ENCODE assay signal across 18 mouse cellular contexts in genomic region chr12:40463828-40464227, GRCm38 (mm10). TPM values are rescaled to one million over a fixed set of nuclear protein-coding genes. Genes with fewer than 3 reads are reported as not detected.
DNase-seq lines count a peak whose midpoint lies in the region; ATAC-seq and TF ChIP-seq lines count a peak whose summit lies in the region.
"Had no signal": no experiment of that assay in that cellular context is flagged by ENCODE, and none has a peak within 500 bp of the region (broad histone marks: within the 10 kb centered on the region; RNA-seq: fewer than 3 reads in every experiment).

No protein-coding gene starts in this region.

- H3K27me3 ChIP-seq in forebrain, embryonic 15.5 days = no peaks in the 10 kb centered on the region
- no peaks in the 10 kb centered on the region for H3K27me3 ChIP-seq in forebrain, postnatal 0 days (ENCODE audit: insufficient read depth, low read length)
- no peaks in the 10 kb centered on the region for H3K27me3 ChIP-seq in hindbrain, embryonic 15.5 days
- H3K27me3 ChIP-seq in hindbrain, embryonic 12.5 days = no peaks in the 10 kb centered on the region
- H3K27me3 ChIP-seq in lung, embryonic 15.5 days = no peaks in the 10 kb centered on the region
- H3K27me3 ChIP-seq: embryonic facial prominence, embryonic 13.5 days; limb, embryonic 13.5 days; liver, embryonic 15.5 days; neural tube, embryonic 12.5 days had no signal

- no peaks in the 10 kb centered on the region for H3K36me3 ChIP-seq in forebrain, embryonic 15.5 days
- no peaks in the 10 kb centered on the region for H3K36me3 ChIP-seq in forebrain, postnatal 0 days (ENCODE audit: insufficient read depth)
- H3K36me3 ChIP-seq in hindbrain, embryonic 15.5 days = no peaks in the 10 kb centered on the region
- no peaks in the 10 kb centered on the region for H3K36me3 ChIP-seq in hindbrain, embryonic 12.5 days
- H3K36me3 ChIP-seq in lung, embryonic 15.5 days = no peaks in the 10 kb centered on the region
- H3K36me3 ChIP-seq: embryonic facial prominence, embryonic 13.5 days; limb, embryonic 13.5 days; liver, embryonic 15.5 days; neural tube, embryonic 12.5 days had no signal

- DNase-seq in forebrain, postnatal 0 days = no peak
- DNase-seq in lung, postnatal 10 days = no peak
- peak; percentile 72 for DNase-seq in lung, postnatal 36 days
- DNase-seq in cerebellum, adult 11-12 months = no peak
- DNase-seq: adrenal gland, adult 8-10 months; heart, postnatal 4 days; kidney, postnatal 10 days; right cerebral cortex, postnatal 25 days had no signal

- H3K4me3 ChIP-seq in forebrain, embryonic 15.5 days = no peak overlapping the region
- no peak overlapping the region for H3K4me3 ChIP-seq in forebrain, postnatal 0 days (ENCODE audit: low read depth, low read length)
- no peak overlapping the region for H3K4me3 ChIP-seq in hindbrain, embryonic 15.5 days
- H3K4me3 ChIP-seq in hindbrain, embryonic 12.5 days = no peak overlapping the region
- H3K4me3 ChIP-seq in lung, embryonic 15.5 days = no peak overlapping the region
- H3K4me3 ChIP-seq: embryonic facial prominence, embryonic 13.5 days; limb, embryonic 13.5 days; liver, embryonic 15.5 days; neural tube, embryonic 12.5 days had no signal

- H3K4me2 ChIP-seq in forebrain, embryonic 15.5 days (replicated peaks) = no peak overlapping the region
- no peak overlapping the region for H3K4me2 ChIP-seq in forebrain, postnatal 0 days (ENCODE audit: low read depth)
- no peak overlapping the region for H3K4me2 ChIP-seq in hindbrain, embryonic 15.5 days
- H3K4me2 ChIP-seq in hindbrain, embryonic 12.5 days (replicated peaks) = no peak overlapping the region
- peak overlapping the region; percentile 14; the same call in 1 of the 2 replicates for H3K4me2 ChIP-seq in lung, embryonic 15.5 days
- H3K4me2 ChIP-seq: embryonic facial prominence, embryonic 13.5 days; limb, embryonic 13.5 days; liver, embryonic 15.5 days; neural tube, embryonic 12.5 days had no signal

- no peak overlapping the region for H3K9ac ChIP-seq in forebrain, embryonic 15.5 days (replicated peaks)
- no peak overlapping the region for H3K9ac ChIP-seq in forebrain, postnatal 0 days
- H3K9ac ChIP-seq in hindbrain, embryonic 15.5 days = no peak overlapping the region
- H3K9ac ChIP-seq in hindbrain, embryonic 12.5 days = no peak overlapping the region
- no peak overlapping the region for H3K9ac ChIP-seq in lung, embryonic 15.5 days
- H3K9ac ChIP-seq: embryonic facial prominence, embryonic 13.5 days; limb, embryonic 13.5 days; liver, embryonic 15.5 days; neural tube, embryonic 12.5 days had no signal

- H3K4me1 ChIP-seq in forebrain, embryonic 15.5 days = peaks cover 18% of the 10 kb centered on the region
- H3K4me1 ChIP-seq in forebrain, postnatal 0 days (ENCODE audit: insufficient read depth) = peaks cover 13% of the 10 kb centered on the region; the same call in 1 of the 2 replicates
- H3K4me1 ChIP-seq in hindbrain, embryonic 15.5 days (replicated peaks) = peaks cover 52% of the 10 kb centered on the region
- H3K4me1 ChIP-seq in hindbrain, embryonic 12.5 days = peaks cover 50% of the 10 kb centered on the region
- peaks cover 30% of the 10 kb centered on the region for H3K4me1 ChIP-seq in lung, embryonic 15.5 days
- H3K4me1 ChIP-seq: liver, embryonic 15.5 days had no signal

- 59% methylated on average over 2 of the region's 2 CpGs for WGBS in forebrain, embryonic 15.5 days
- WGBS in forebrain, postnatal 0 days = 61% methylated on average over 2 of the region's 2 CpGs
- 46% methylated on average over 2 of the region's 2 CpGs for WGBS in hindbrain, embryonic 15.5 days
- WGBS in hindbrain, embryonic 12.5 days = 50% methylated on average over 2 of the region's 2 CpGs
- 31% methylated on average over 2 of the region's 2 CpGs for WGBS in lung, embryonic 15.5 days

- H3K27ac ChIP-seq in forebrain, embryonic 15.5 days (replicated peaks) = no peak overlapping the region
- H3K27ac ChIP-seq in forebrain, postnatal 0 days (ENCODE audit: low read depth, low read length) = no peak overlapping the region
- peak overlapping the region; percentile 45; the same call in 1 of the 2 replicates for H3K27ac ChIP-seq in hindbrain, embryonic 15.5 days (replicated peaks)
- H3K27ac ChIP-seq in hindbrain, embryonic 12.5 days = no peak overlapping the region
- H3K27ac ChIP-seq in lung, embryonic 15.5 days = no peak overlapping the region
- H3K27ac ChIP-seq: embryonic facial prominence, embryonic 13.5 days; limb, embryonic 13.5 days; liver, embryonic 15.5 days; neural tube, embryonic 12.5 days had no signal

- TF ChIP-seq CTCF in forebrain, postnatal 0 days (IDR thresholded peaks at IDR 0.05; ENCODE audit: low read depth) = no peak

- peak; percentile 20; the same call in 1 of the 2 replicates for ATAC-seq in forebrain, embryonic 15.5 days (replicated peaks)
- ATAC-seq in forebrain, postnatal 0 days = no peak
- ATAC-seq in hindbrain, embryonic 15.5 days (ENCODE audit: low FRiP score, low read depth) = no peak
- ATAC-seq in hindbrain, embryonic 12.5 days (ENCODE audit: low FRiP score) = no peak
- peak; percentile 36; the same call in 1 of the 2 replicates for ATAC-seq in lung, embryonic 15.5 days (ENCODE audit: borderline replicate concordance, extremely low read depth, low FRiP score, low TSS enrichment)
- ATAC-seq: intestine, postnatal 0 days had no signal

- no peaks in the 10 kb centered on the region for H3K9me3 ChIP-seq in forebrain, embryonic 15.5 days
- no peaks in the 10 kb centered on the region for H3K9me3 ChIP-seq in forebrain, postnatal 0 days (ENCODE audit: low read length)
- H3K9me3 ChIP-seq in hindbrain, embryonic 15.5 days = no peaks in the 10 kb centered on the region
- H3K9me3 ChIP-seq in hindbrain, embryonic 12.5 days (replicated peaks) = no peaks in the 10 kb centered on the region
- H3K9me3 ChIP-seq in lung, embryonic 15.5 days = no peaks in the 10 kb centered on the region
- H3K9me3 ChIP-seq: embryonic facial prominence, embryonic 13.5 days; limb, embryonic 13.5 days; liver, embryonic 15.5 days; neural tube, embryonic 12.5 days had no signal

RNA-seq across cellular contexts. Expression of gene Dock4, which starts 18.1 kb away (rescaled TPM):
- 30.1 and 31.9 TPM in 2 replicates for polyA plus RNA-seq in forebrain, embryonic 15.5 days (2015; fragmentation: Nextera tagmentation; extraction: Ambion mirVana)
- 27.5 and 30.9 TPM in 2 replicates for total RNA-seq in forebrain, postnatal 0 days (2014; rRNA removed)
- 3.6 and 10.5 TPM in 2 replicates for polyA plus RNA-seq in forebrain, postnatal 0 days (2015; fragmentation: Nextera tagmentation; extraction: Ambion mirVana)
- 30.4 and 31.0 TPM in 2 replicates for polyA plus RNA-seq in hindbrain, embryonic 15.5 days (2015; fragmentation: Nextera tagmentation; extraction: Ambion mirVana)
- 42.5 and 45.0 TPM in 2 replicates for polyA plus RNA-seq in hindbrain, embryonic 12.5 days (2016; fragmentation: Nextera tagmentation; extraction: Ambion mirVana)
- polyA plus RNA-seq in lung, embryonic 15.5 days (2015; fragmentation: Nextera tagmentation; extraction: Ambion mirVana) = 23.2 and 28.0 TPM in 2 replicates
- total RNA-seq: megakaryocyte-erythroid progenitor cell, adult 5-6 weeks had no signal

RNA-seq across cellular contexts. Expression of gene Zfp277, which starts 18.1 kb away (rescaled TPM):
- 26.9 and 27.5 TPM in 2 replicates for polyA plus RNA-seq in forebrain, embryonic 15.5 days (2015; fragmentation: Nextera tagmentation; extraction: Ambion mirVana)
- 31.8 and 34.4 TPM in 2 replicates for total RNA-seq in forebrain, postnatal 0 days (2014; rRNA removed)
- 30.7 and 31.6 TPM in 2 replicates for polyA plus RNA-seq in forebrain, postnatal 0 days (2015; fragmentation: Nextera tagmentation; extraction: Ambion mirVana)
- 29.5 and 31.9 TPM in 2 replicates for polyA plus RNA-seq in hindbrain, embryonic 15.5 days (2015; fragmentation: Nextera tagmentation; extraction: Ambion mirVana)
- polyA plus RNA-seq in hindbrain, embryonic 12.5 days (2016; fragmentation: Nextera tagmentation; extraction: Ambion mirVana) = 32.3 and 33.8 TPM in 2 replicates
- 41.5 and 43.8 TPM in 2 replicates for polyA plus RNA-seq in lung, embryonic 15.5 days (2015; fragmentation: Nextera tagmentation; extraction: Ambion mirVana)

Comparison
In these comparisons a context has a peak if more than half of its experiments do, and no peak if none do; other contexts are left out.
1. ATAC-seq: peak in forebrain, embryonic 15.5 days (single experiment) and lung, embryonic 15.5 days (single experiment); none in forebrain, postnatal 0 days (single experiment), hindbrain, embryonic 15.5 days (single experiment) and hindbrain, embryonic 12.5 days (single experiment).